Mouse (Mus musculus) thymus, adult 2 months (tissue): ENCODE measurements around the gene Fnip2. TPM values are rescaled to one million over a fixed set of nuclear protein-coding genes. Genes with fewer than 3 reads are reported as not detected.

Experiments
- DNase-seq: peaks from one replicate; pipeline ENCODE4 v3.0.0; 2021
- H3K27ac ChIP-seq: fragments of 200-500 bp; 2 replicates; pipeline ENCODE4 v1.5.1; 2012; ENCODE audit warnings: low read length, control low read depth; ENCODE audit not compliant: control insufficient read depth, insufficient read depth
- H3K27me3 ChIP-seq: fragments of 200-500 bp; 2 replicates; pipeline ENCODE4 v1.6.1; 2012; ENCODE audit warnings: mild to moderate bottlenecking, low read length, moderate library complexity, mixed read lengths; ENCODE audit not compliant: control insufficient read depth, insufficient read depth
- H3K36me3 ChIP-seq: fragments of 200-500 bp; 2 replicates; pipeline ENCODE4 v1.6.1; 2012; ENCODE audit warnings: mild to moderate bottlenecking, low read length, moderate library complexity; ENCODE audit not compliant: control insufficient read depth, insufficient read depth
- H3K4me1 ChIP-seq: fragments of 200-500 bp; replicated peaks from 2 replicates; pipeline ENCODE4 v1.6.1; 2012; ENCODE audit warnings: low read length; ENCODE audit not compliant: control insufficient read depth, insufficient read depth
- H3K4me3 ChIP-seq: fragments of 200-500 bp; 2 replicates; pipeline ENCODE4 v1.5.1; 2012; ENCODE audit warnings: mild to moderate bottlenecking, low read length, control low read depth, moderate library complexity; ENCODE audit not compliant: control insufficient read depth, insufficient read depth
- CTCF ChIP-seq: fragments of 200-500 bp; IDR thresholded peaks from 2 replicates; pipeline ENCODE4 v1.5.1; 2012; ENCODE audit warnings: mild to moderate bottlenecking, control low read depth, low read length, moderate library complexity, borderline replicate concordance; ENCODE audit not compliant: control insufficient read depth, poor library complexity, insufficient read depth; ENCODE audit errors: extremely low read depth
- POLR2A ChIP-seq: fragments of 200-500 bp; IDR thresholded peaks from 2 replicates; pipeline ENCODE4 v1.6.1; 2012; ENCODE audit warnings: mild to moderate bottlenecking, low read length, control low read depth, moderate library complexity; ENCODE audit not compliant: control insufficient read depth, poor library complexity, insufficient read depth; ENCODE audit errors: extremely low read depth
- WGBS: fragments of 180-500 bp; shearing (Covaris S2); methylation state at CpG from one replicate; pipeline ENCODE4 v1.1.7; 2018; 5-methylcytosine and 5-hydroxymethylcytosine counted together
- polyA plus RNA-seq: library from polyadenylated mRNA; depleted of rRNA; stranded (reverse); fragments of >200 nt; gene quantifications from 2 replicates; pipeline ENCODE4 v1.2.3, GENCODE M21; 2012

The Fnip2 gene
- polyA plus RNA-seq, 1 experiment: 2.7 TPM

GRCm38 (mm10) chr3:79555061-79555460, 12.5 kb downstream of the Fnip2 start:
- Histone ChIP-seq H3K36me3 (no peaks in the 10 kb centered on the region), H3K27ac (no peak overlapping the region), H3K4me3 (no peak overlapping the region), H3K27me3 (no peaks in the 10 kb centered on the region), H3K4me1 (no peaks in the 10 kb centered on the region)
- DNase-seq: no peak
- 95% methylated on average over 6 of the region's 6 CpGs for WGBS
- TF ChIP-seq CTCF: no peak
- TF ChIP-seq POLR2A: no peak

DNA sequence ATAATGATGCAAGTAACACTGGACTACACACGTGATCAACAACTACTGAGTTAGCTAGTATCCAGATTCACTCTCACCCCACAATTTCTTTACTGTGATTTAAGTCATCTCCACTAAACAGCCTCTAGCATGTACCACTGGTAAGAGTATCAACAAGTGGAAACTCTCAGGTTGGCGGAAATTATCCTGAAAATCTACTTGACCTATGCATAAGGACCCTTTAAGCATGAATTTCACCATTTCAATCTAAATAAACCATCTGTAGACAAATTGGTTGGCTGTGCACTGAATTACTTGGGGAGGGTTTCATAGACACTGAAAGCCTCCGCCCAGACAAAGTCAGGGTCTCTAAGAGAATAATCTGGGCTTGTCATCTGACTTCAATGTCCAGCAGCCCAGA, 13.8 kb downstream of the Fnip2 start:
- Histone ChIP-seq H3K36me3 (no peaks in the 10 kb centered on the region), H3K27me3 (no peaks in the 10 kb centered on the region), H3K4me3 (no peak overlapping the region), H3K4me1 (no peaks in the 10 kb centered on the region), H3K27ac (no peak overlapping the region)
- 99% methylated on average over 3 of the region's 3 CpGs for WGBS
- TF ChIP-seq CTCF (no peak), POLR2A (no peak)
- no peak for DNase-seq

DNA sequence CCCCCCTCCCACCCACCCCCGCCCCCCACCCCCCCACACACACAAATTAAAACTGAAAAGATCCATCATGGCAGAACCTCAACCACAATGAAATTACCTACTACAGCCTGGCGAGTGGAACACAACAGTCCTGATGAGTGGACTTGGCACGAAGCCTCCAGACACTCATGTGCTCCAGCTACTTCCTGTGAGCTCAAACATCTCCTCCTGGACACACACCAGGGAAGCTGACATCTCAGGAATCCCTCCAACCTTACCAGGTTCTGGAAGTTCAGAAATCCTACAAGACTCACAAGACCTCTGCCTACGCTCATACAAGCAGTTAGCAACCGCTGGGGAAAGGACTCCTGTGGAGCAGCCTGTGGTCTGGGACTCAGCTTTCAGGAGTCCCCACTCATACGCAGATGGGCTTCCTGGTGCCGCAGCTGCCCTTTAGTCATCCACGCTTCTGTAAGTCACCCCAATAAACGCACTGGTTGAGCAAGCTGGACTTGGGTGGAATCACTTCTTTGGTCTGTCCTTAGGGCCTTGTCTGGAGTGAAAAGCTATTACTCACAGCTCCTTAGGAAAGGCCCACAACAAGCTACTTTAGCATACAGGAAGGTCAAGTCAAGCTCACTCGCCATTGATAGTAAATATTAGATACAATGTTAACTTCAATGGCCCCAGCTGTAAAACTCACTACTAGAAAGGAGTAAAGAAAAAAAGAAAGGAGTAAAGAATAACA, 15.6 kb downstream of the Fnip2 start:
- Histone ChIP-seq H3K4me1 (no peaks in the 10 kb centered on the region), H3K27me3 (no peaks in the 10 kb centered on the region), H3K4me3 (no peak overlapping the region), H3K27ac (no peak overlapping the region), H3K36me3 (no peaks in the 10 kb centered on the region)
- no peak for DNase-seq
- 94% methylated on average over 10 of the region's 10 CpGs for WGBS
- TF ChIP-seq POLR2A (no peak), CTCF (no peak)

DNA sequence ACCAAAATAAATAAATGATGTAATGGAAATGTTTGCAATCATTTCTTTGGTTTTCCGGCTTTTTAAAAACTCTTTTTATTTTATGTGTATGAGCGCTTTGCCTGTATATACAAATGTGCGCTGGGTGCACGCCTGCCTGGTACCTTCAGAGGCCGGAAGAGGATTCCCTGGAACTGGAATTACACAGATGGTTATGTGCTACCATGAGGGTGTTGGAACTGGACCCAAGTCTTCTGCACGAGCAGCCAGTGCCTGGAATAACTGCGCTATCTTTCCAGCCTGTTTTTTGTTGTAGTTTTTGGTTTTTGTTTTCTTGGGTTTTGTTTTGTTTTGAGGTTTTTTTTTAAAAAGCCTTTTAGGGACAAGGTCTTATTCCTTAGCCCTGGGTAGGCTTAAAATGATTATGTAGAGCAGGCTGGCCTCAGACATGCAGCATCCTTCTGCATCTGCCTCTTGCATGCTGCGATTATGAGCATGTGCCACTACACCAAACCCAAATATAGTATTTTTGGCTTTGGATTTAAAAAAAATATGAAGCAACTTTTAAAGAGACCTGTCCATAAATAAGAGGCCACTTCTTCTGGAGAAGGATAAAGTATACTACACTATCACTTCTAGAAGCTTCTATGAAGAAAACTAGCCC, 17.7 kb downstream of the Fnip2 start:
- DNase-seq: no peak
- Histone ChIP-seq H3K4me1 (no peaks in the 10 kb centered on the region), H3K4me3 (no peak overlapping the region), H3K27ac (no peak overlapping the region), H3K36me3 (no peaks in the 10 kb centered on the region), H3K27me3 (no peaks in the 10 kb centered on the region)
- 96% methylated on average over 8 of the region's 8 CpGs for WGBS
- no peak for TF ChIP-seq CTCF
- no peak for TF ChIP-seq POLR2A

DNA sequence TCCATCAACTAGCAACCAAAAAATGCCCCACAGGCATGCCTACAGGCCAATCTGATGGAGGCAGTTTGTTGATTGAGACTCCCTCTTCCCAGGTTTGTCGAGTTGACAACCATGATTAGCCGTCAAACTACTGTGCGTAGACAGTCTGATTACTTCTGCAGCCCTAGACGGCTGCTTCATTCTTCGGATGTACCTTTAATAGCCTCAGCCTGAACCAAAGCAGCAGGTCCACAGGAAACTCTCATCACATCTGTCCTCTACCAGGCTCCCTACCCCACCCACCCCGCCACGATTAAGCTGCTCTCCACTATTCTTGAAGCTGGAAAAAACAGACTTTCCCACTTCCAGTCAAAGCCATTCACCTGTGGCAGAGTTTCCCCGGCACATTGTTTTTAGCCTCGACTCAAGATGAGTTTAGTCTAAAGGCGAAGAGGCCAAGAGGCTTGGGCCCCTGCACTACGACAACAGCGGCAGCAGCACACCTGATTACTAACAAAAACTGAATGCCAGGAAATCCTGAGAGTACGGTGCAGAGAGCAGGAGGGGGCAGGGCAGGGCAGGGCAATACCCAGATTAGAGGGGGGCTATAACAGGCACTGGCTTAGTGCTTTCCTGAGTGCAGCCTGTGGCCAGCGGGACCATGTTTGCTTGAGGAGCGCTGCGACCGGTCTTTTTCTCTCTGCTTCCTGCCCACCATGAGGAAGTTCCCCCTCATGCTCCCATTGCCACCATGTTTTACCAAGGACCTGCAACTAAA, 18.7 kb downstream of the Fnip2 start:
- no peaks in the 10 kb centered on the region for H3K27me3 ChIP-seq
- no peaks in the 10 kb centered on the region for H3K36me3 ChIP-seq
- TF ChIP-seq POLR2A: no peak
- no peak for TF ChIP-seq CTCF
- 70% methylated on average over 17 of the region's 17 CpGs for WGBS
- H3K4me1 ChIP-seq: no peaks in the 10 kb centered on the region
- no peak overlapping the region for H3K4me3 ChIP-seq
- no peak for DNase-seq
- no peak overlapping the region for H3K27ac ChIP-seq

DNA sequence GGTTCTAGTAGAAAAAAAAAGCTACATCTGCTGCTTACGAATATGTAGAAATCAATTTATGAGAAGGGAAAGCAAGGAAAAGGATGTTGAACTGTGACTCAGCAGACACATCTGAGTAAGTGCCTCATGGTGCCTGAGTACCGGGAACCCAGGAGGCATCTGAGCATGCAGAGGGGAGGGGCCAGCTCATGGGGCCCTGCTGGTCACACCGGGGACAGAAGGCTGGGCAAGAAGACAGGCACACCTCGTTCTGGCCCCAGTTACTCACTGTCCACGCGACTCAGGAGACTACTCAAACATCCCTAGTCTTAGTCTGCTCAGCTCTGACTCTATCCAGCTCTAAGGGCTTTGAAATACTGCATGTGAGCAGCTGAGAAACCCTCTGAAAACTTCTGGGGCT, 25.0 kb downstream of the Fnip2 start:
- H3K4me3 ChIP-seq: no peak overlapping the region
- no peaks in the 10 kb centered on the region for H3K4me1 ChIP-seq
- no peaks in the 10 kb centered on the region for H3K36me3 ChIP-seq
- H3K27me3 ChIP-seq: no peaks in the 10 kb centered on the region
- no peak overlapping the region for H3K27ac ChIP-seq
- no peak for TF ChIP-seq POLR2A
- TF ChIP-seq CTCF: no peak
- 25% methylated on average over 6 of the region's 6 CpGs for WGBS
- DNase-seq: no peak
